Mouse (Mus musculus): ENCODE measurements at regions not wholly inside any gene's neighbourhood (a gene's known extent, or its start where the extent isn't known, plus 50 kb on each side); places are given as distances from the start of the nearest gene placed in this dataset.

- TF ChIP-seq CTCF (conservative IDR thresholded peaks at IDR 0.05; ENCODE audit: insufficient read depth, insufficient read length, low read depth, low read length) (no peak), POLR2A (IDR thresholded peaks at IDR 0.05; ENCODE audit: low read depth, low read length) (no peak)
Measured at GRCm38 (mm10) chr4:81037336-81037902, 127.0 kb downstream of the Lurap1l start.

Data from kidney, adult 2 months (tissue).